Mouse (Mus musculus) ES-E14 (cell line): ENCODE data around the gene Flt3l.

Experiments used
- MAFK ChIP-seq: IDR thresholded peaks from 2 replicates; pipeline ENCODE4 v1.6.1; 2014; ENCODE audit warnings: mild to moderate bottlenecking, low read depth, low read length, inconsistent platforms; ENCODE audit not compliant: insufficient read depth
- ZC3H11A ChIP-seq: IDR thresholded peaks from 2 replicates; pipeline ENCODE4 v1.6.1; 2012; ENCODE audit warnings: low read depth, mild to moderate bottlenecking, inconsistent platforms, low read length, borderline replicate concordance
- ZNF384 ChIP-seq: IDR thresholded peaks from 2 replicates; pipeline ENCODE4 v1.6.1; 2012; ENCODE audit warnings: low read depth, low read length, inconsistent platforms

DNA sequence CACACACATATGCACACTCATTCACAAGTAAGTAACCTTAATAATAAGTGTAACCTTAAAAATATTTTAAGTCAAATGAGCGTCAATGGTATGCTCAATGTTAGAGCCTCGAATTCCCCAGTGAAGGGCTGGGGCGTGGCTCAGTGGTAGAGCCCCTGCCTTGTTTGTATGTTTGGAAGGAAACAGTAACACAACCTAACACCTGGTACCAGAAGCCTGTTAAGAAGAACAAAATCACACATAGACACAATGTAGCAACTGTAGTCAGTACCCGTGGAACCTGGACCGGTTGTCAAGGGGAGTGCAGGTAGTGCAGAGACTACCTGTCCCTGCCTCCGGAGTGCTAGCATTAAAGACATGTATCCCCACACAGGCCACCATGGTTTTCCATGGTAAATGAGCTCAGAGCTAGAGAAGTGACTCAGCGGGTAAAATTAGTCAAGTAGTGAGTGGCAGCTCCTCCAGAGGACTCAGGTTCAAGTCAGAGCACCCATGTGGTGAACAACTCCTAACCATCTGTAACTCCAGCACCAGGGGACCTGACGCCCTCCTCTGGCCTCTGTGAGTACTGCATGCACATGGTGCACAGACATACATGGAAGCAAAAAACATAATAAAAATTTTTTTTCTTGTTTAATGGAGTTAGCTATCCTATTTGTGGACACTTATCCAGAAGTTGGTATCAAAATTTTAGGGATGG is 37.5 kb downstream of the Flt3l start:
- TF ChIP-seq ZNF384 (no peak), MAFK (no peak), ZC3H11A (no peak)
